ENCODE assay signal across 8 mouse cellular contexts in genomic region chr16:49803932-49804461, GRCm38 (mm10). TPM values are rescaled to one million over a fixed set of nuclear protein-coding genes. Genes with fewer than 3 reads are reported as not detected.
DNase-seq lines count a peak whose midpoint lies in the region; ATAC-seq and TF ChIP-seq lines count a peak whose summit lies in the region.

No protein-coding gene starts in this region.

- no peaks in the 10 kb centered on the region for H3K9me3 ChIP-seq in heart, postnatal 0 days (replicated peaks; ENCODE audit: control insufficient read depth, low read length)
- H3K9me3 ChIP-seq in midbrain, embryonic 12.5 days = no peaks in the 10 kb centered on the region

- peak; percentile 19 to 23 for DNase-seq in cerebellum, adult 2 months
- no peak for DNase-seq in cerebellum, postnatal 36 days
- peak; percentile 54 for DNase-seq in embryo, embryonic 10 days (ENCODE audit: low spot score)
- DNase-seq in heart, postnatal 0 days (ENCODE audit: low spot score) = no peak
- peak; percentile 50 to 55 for DNase-seq in kidney, postnatal 36 days
- DNase-seq in gastrocnemius, postnatal 10 days = no peak
- DNase-seq in left cerebral cortex, adult 8-10 months (ENCODE audit: low spot score in 2 of 2) = no peak

- H3K4me3 ChIP-seq in cerebellum, adult 2 months (replicated peaks; ENCODE audit: insufficient read depth, low read depth, low read length) = peak overlapping the region; percentile 32
- peak overlapping the region; percentile 27 for H3K4me3 ChIP-seq in heart, postnatal 0 days (ENCODE audit: low read depth, low read length)
- peak overlapping the region; percentile 19 for H3K4me3 ChIP-seq in midbrain, embryonic 12.5 days

- no peak for ATAC-seq in heart, postnatal 0 days (ENCODE audit: insufficient read depth, low read depth)
- peak; percentile 73 for ATAC-seq in midbrain, embryonic 12.5 days (ENCODE audit: low FRiP score, low read depth)

- TF ChIP-seq CTCF in cerebellum, adult 2 months (IDR thresholded peaks at IDR 0.05; ENCODE audit: borderline replicate concordance, insufficient read depth, low read depth, low read length) = no peak
- no peak for TF ChIP-seq CTCF in heart, postnatal 0 days (IDR thresholded peaks at IDR 0.05; ENCODE audit: low read depth)

- peaks cover 4% of the 10 kb centered on the region; the same call in 1 of the 2 replicates for H3K4me1 ChIP-seq in cerebellum, adult 2 months (ENCODE audit: control insufficient read depth, insufficient read depth, low read length)
- peaks cover 11% of the 10 kb centered on the region for H3K4me1 ChIP-seq in heart, postnatal 0 days (ENCODE audit: control insufficient read depth, insufficient read depth)
- H3K4me1 ChIP-seq in midbrain, embryonic 12.5 days = peaks cover 19% of the 10 kb centered on the region

- 12% methylated on average over 12 of the region's 12 CpGs for WGBS in cerebellum, adult 2 months
- 6% methylated on average over 12 of the region's 12 CpGs for WGBS in heart, postnatal 0 days
- WGBS in midbrain, embryonic 12.5 days = under 1% methylated on average over 12 of the region's 12 CpGs

- TF ChIP-seq POLR2A in cerebellum, adult 2 months (IDR thresholded peaks at IDR 0.05; ENCODE audit: borderline replicate concordance, insufficient read depth, low read length) = no peak

- no peak overlapping the region for H3K9ac ChIP-seq in heart, postnatal 0 days (replicated peaks; ENCODE audit: low read depth, low read length)
- H3K9ac ChIP-seq in midbrain, embryonic 12.5 days (replicated peaks) = 0 out of 2 replicates have a peak overlapping the region, but pooled peaks have one; percentile 24

- TF ChIP-seq EP300 in heart, postnatal 0 days (IDR thresholded peaks at IDR 0.05; ENCODE audit: low read depth) = no peak

- H3K27ac ChIP-seq in cerebellum, adult 2 months (ENCODE audit: insufficient read depth, low read length) = no peak overlapping the region
- H3K27ac ChIP-seq in heart, postnatal 0 days (ENCODE audit: low read depth) = no peak overlapping the region
- 0 out of 2 replicates have a peak overlapping the region, but pooled peaks have one; percentile 35 for H3K27ac ChIP-seq in midbrain, embryonic 12.5 days (replicated peaks)

- no peaks in the 10 kb centered on the region for H3K27me3 ChIP-seq in cerebellum, adult 2 months (ENCODE audit: control insufficient read depth, insufficient read depth, low read length)
- H3K27me3 ChIP-seq in heart, postnatal 0 days (ENCODE audit: control insufficient read depth, insufficient read depth, low read length) = no peaks in the 10 kb centered on the region
- no peaks in the 10 kb centered on the region for H3K27me3 ChIP-seq in midbrain, embryonic 12.5 days

- H3K4me2 ChIP-seq in heart, postnatal 0 days (ENCODE audit: low read depth, low read length) = peak overlapping the region; percentile 70
- H3K4me2 ChIP-seq in midbrain, embryonic 12.5 days (replicated peaks) = peak overlapping the region; percentile 58

- H3K36me3 ChIP-seq in heart, postnatal 0 days (replicated peaks; ENCODE audit: control insufficient read depth, insufficient read depth, low read length) = no peaks in the 10 kb centered on the region
- H3K36me3 ChIP-seq in midbrain, embryonic 12.5 days = no peaks in the 10 kb centered on the region

RNA-seq across cellular contexts. Expression of gene Cd47, which starts 3.7 kb away (rescaled TPM):
- 123 and 133 TPM in 2 replicates for polyA plus RNA-seq in cerebellum, adult 2 months (2012; rRNA removed)
- 32.9 and 50.7 TPM in 2 replicates for total RNA-seq in heart, postnatal 0 days (2014; rRNA removed; ENCODE audit: low replicate concordance)
- polyA plus RNA-seq in heart, postnatal 0 days (2015; fragmentation: Nextera tagmentation; extraction: Ambion mirVana) = 77.8 and 82.0 TPM in 2 replicates
- polyA plus RNA-seq in midbrain, embryonic 12.5 days (2016; fragmentation: Nextera tagmentation; extraction: Ambion mirVana) = 65.2 and 71.6 TPM in 2 replicates
- total RNA-seq in gastrocnemius, postnatal 10 days (2021) = 10 to 100 TPM; 41.9 to 49.2 TPM
- total RNA-seq in left cerebral cortex, adult 8-10 months (2022) = 100 to 1,000 TPM; 239 to 271 (median 254) TPM

Comparison
In these comparisons a context has a peak if more than half of its experiments do, and no peak if none do; other contexts are left out.
1. DNase-seq: peak in cerebellum, adult 2 months (2 of 2), embryo, embryonic 10 days (single experiment) and kidney, postnatal 36 days (2 of 2); none in cerebellum, postnatal 36 days (0 of 2), heart, postnatal 0 days (single experiment), gastrocnemius, postnatal 10 days (single experiment) and left cerebral cortex, adult 8-10 months (0 of 2).
2. Peak in every context shown above with its lines, with median percentiles within 50 percentile points of each other: H3K4me3 ChIP-seq.